Mouse (Mus musculus) liver, adult 2 months (tissue): ENCODE measurements around the gene Rasal1. TPM values are rescaled to one million over a fixed set of nuclear protein-coding genes. Genes with fewer than 3 reads are reported as not detected.

Experiments used
- DNase-seq: peaks from one replicate; pipeline ENCODE4 v3.0.0-alpha.2; 2011; ENCODE audit warnings: low read depth, low spot score; ENCODE audit errors: extremely low read depth
- H3K27ac ChIP-seq: fragments of 200-500 bp; replicated peaks from 2 replicates; pipeline ENCODE4 v1.5.1; 2012; ENCODE audit warnings: low read depth, mild to moderate bottlenecking, control low read depth, inconsistent platforms, low read length; ENCODE audit not compliant: insufficient read depth
- H3K27me3 ChIP-seq: fragments of 200-500 bp; 2 replicates; pipeline ENCODE4 v1.6.1; 2012; ENCODE audit warnings: mild to moderate bottlenecking, moderate library complexity, low read length, inconsistent platforms; ENCODE audit not compliant: control insufficient read depth, insufficient read depth
- H3K36me3 ChIP-seq: fragments of 200-500 bp; 2 replicates; pipeline ENCODE4 v1.6.1; 2012; ENCODE audit warnings: low read length, inconsistent platforms; ENCODE audit not compliant: control insufficient read depth, insufficient read depth
- H3K4me1 ChIP-seq: fragments of 200-500 bp; 2 replicates; pipeline ENCODE4 v1.6.1; 2011; ENCODE audit warnings: low read length; ENCODE audit not compliant: control insufficient read depth, insufficient read depth
- H3K4me3 ChIP-seq: fragments of 200-500 bp; 2 replicates; pipeline ENCODE4 v1.5.1; 2011; ENCODE audit warnings: low read depth, mild to moderate bottlenecking, control low read depth, low read length, moderate library complexity; ENCODE audit not compliant: insufficient read depth
- H3K79me2 ChIP-seq: fragments of 200-500 bp; 2 replicates; pipeline ENCODE4 v1.6.1; 2012; ENCODE audit warnings: inconsistent platforms, mild to moderate bottlenecking, low read length, moderate library complexity; ENCODE audit not compliant: control insufficient read depth, insufficient read depth
- H3K9ac ChIP-seq: fragments of 200-500 bp; 2 replicates; pipeline ENCODE4 v1.6.1; 2012; ENCODE audit warnings: low read depth, mild to moderate bottlenecking, control low read depth, inconsistent platforms, low read length
- CTCF ChIP-seq: fragments of 200-500 bp; IDR thresholded peaks from 2 replicates; pipeline ENCODE4 v1.5.1; 2011; ENCODE audit warnings: low read depth, low read length, control low read depth
- POLR2A ChIP-seq: fragments of 200-500 bp; IDR thresholded peaks from 2 replicates; pipeline ENCODE4 v1.6.1; 2011; ENCODE audit warnings: low read length, control low read depth; ENCODE audit not compliant: insufficient read depth; ENCODE audit errors: extremely low read depth
- WGBS: fragments of 180-500 bp; shearing (Covaris S2); methylation state at CpG from one replicate; pipeline ENCODE4 v1.1.7; 2018; 5-methylcytosine and 5-hydroxymethylcytosine counted together
- polyA plus RNA-seq: library from polyadenylated mRNA; depleted of rRNA; stranded (reverse); fragments of >200 nt; gene quantifications from 2 replicates; pipeline ENCODE4 v1.2.3, GENCODE M21; 2012
- total RNA-seq: library from RNA; depleted of rRNA; stranded (reverse); fragments of >200 nt; gene quantifications from 2 replicates; pipeline ENCODE4 v1.2.3, GENCODE M21; 2014

Gene Rasal1
- total and polyA plus RNA-seq, 2 experiments: 0.09 to 0.95 TPM

DNA sequence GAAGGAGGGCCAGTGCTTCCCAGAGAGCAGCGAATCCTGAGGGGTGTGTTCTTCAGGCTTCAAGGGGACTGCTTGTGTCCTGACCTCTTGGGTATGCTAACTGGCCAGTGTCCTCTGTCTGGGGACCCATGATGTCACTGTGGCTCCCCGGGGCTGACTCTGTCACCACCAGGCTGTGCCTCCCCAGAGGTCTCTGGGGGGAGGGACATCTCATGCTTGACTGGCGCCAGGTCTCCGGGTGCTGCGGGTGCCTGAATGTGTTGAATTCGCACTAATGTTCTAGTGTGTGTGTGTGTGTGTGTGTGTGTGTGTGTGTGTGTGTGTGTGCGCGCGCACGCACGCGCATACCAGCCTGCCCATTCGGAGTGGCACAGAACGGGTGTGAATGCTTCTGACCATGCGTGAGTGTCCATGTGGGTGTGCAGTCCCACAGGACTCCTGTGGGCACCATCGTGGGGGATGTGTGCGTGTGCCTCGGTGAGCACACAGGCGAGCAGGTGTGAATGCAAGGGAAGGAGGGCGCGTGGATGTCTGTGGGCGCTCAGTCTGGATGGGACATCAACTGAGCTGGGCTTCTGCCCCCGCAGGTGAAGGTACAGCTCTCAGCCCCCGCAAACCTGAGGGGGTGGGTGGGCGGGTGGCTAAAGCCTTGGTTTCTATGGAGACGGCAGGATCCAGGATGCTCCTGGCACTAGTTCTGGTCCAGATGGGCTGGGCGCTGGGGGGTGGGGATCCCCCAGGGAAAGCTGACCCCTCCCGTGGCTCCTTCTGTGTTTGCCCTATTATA is 4.5 kb downstream of the Rasal1 start:
- H3K79me2 ChIP-seq: no peaks in the 10 kb centered on the region
- no peak overlapping the region for H3K9ac ChIP-seq
- no peaks in the 10 kb centered on the region for H3K36me3 ChIP-seq
- no peak overlapping the region for H3K4me3 ChIP-seq
- no peak for DNase-seq
- no peak overlapping the region for H3K27ac ChIP-seq
- TF ChIP-seq POLR2A (no peak), CTCF (no peak)
- H3K4me1 ChIP-seq: peaks cover 4% of the 10 kb centered on the region; the same call in 1 of the 2 replicates
- WGBS: 81% methylated on average over 28 of the region's 28 CpGs
- peaks cover 4% of the 10 kb centered on the region for H3K27me3 ChIP-seq

DNA sequence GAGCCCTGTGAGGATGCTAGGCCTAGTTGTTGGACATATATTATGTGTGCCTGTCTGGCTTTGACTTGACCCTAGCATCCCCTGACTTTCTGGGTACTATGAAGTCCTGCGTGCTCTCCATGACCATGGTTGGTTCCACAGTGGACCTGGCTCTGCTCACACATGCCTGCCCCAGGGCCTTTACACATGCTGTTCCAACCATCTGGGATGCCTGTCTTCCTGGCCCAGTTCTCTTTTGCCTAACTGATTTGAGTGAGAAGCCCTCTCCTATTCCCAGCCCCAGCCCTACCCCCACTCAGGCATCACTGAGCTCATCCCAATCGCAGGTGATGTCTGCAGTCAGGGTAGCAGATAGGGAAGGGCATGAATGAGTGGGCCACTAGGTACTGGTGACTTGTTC is 5.3 kb downstream of the Rasal1 start:
- WGBS: 86% methylated on average over 2 of the region's 2 CpGs

DNA sequence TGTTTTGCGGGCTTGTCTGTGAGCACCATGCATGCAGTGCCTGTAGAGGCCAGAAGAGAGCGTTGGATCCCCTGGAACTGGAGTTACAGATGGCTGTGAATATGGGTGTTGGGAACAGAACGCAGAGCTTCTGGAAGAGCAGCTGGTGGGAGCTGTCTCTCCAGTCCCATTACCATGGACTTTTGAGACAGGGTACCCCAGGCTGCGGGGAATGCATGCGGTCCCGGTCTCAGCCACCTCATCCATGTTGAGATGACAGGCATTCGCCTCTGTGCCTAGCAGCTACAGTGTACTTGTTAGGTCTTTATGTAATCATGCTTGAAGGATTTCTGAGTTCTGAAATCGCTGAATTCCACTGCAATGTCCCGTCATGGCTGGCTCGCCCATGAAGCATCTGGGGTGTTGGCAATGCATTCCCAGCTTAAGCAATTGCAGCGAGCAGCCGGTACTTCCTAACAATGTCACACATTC is 7.7 kb downstream of the Rasal1 start:
- no peaks in the 10 kb centered on the region for H3K79me2 ChIP-seq
- H3K9ac ChIP-seq: no peak overlapping the region
- no peak for TF ChIP-seq CTCF
- TF ChIP-seq POLR2A: no peak
- no peaks in the 10 kb centered on the region for H3K27me3 ChIP-seq
- no peaks in the 10 kb centered on the region for H3K36me3 ChIP-seq
- H3K27ac ChIP-seq: no peak overlapping the region
- H3K4me1 ChIP-seq: no peaks in the 10 kb centered on the region
- DNase-seq: no peak
- H3K4me3 ChIP-seq: no peak overlapping the region
- 83% methylated on average over 12 of the region's 12 CpGs for WGBS

More for the DNA sequence above, 5.3 kb downstream of the Rasal1 start:
- Histone ChIP-seq H3K4me1 (no peaks in the 10 kb centered on the region; the same call in 1 of the 2 replicates), H3K27me3 (peaks cover 4% of the 10 kb centered on the region), H3K4me3 (no peak overlapping the region), H3K36me3 (no peaks in the 10 kb centered on the region), H3K79me2 (no peaks in the 10 kb centered on the region), H3K9ac (no peak overlapping the region), H3K27ac (no peak overlapping the region)
- DNase-seq: no peak
- TF ChIP-seq CTCF (no peak), POLR2A (no peak)

DNA sequence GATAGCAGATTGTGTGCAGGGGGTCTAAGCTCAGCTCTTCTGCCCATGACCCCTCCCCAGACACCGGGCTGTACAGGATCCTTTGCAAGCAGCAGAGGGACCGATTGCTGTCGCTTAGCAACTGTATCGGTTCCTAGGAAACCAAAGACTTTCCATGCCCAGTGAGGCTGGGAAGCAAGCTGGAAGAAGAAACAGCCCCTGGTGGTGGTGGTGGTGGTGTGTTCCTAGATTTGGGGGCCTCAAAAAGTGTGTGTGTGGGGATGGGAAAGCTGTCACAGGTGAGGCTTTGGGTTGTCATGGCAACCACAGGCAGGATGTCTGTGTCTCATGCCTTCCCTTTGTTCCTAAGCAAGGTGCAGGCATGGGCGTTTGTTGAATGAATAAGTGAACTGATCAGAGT is 12.2 kb downstream of the Rasal1 start:
- Histone ChIP-seq H3K27me3 (no peaks in the 10 kb centered on the region; the same call in 1 of the 2 replicates), H3K4me3 (no peak overlapping the region)

DNA sequence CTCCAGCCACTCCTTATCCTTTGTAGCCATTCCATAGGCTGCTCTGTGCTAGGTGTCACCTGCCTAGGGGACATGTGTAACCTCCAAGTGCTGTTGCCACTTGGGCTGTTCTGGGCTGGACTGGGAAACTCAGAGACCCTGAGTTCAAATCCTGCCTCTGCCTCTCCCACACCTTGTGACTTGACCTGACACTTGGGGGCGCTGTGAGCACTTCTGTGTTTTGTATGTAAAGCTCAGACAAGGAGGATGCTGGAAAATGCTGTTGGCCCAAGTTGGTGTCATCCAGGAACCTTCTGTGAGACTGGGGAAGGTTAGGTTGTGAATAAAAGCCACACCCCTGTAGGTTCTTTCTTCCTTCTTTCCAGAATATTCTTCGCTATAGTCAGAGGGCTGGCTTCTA is 16.3 kb downstream of the Rasal1 start:
- Histone ChIP-seq H3K79me2 (no peaks in the 10 kb centered on the region), H3K27me3 (no peaks in the 10 kb centered on the region; the same call in 1 of the 2 replicates), H3K4me1 (no peaks in the 10 kb centered on the region), H3K4me3 (no peak overlapping the region), H3K9ac (no peak overlapping the region), H3K27ac (no peak overlapping the region), H3K36me3 (no peaks in the 10 kb centered on the region)
- TF ChIP-seq POLR2A (no peak), CTCF (peak; percentile 10; the same call in 1 of the 2 replicates)
- no peak for DNase-seq
- WGBS: 44% methylated on average over 2 of the region's 2 CpGs

More for the DNA sequence above, 12.2 kb downstream of the Rasal1 start:
- Histone ChIP-seq H3K27ac (no peak overlapping the region), H3K79me2 (no peaks in the 10 kb centered on the region), H3K4me1 (no peaks in the 10 kb centered on the region), H3K36me3 (no peaks in the 10 kb centered on the region), H3K9ac (no peak overlapping the region)
- TF ChIP-seq POLR2A (no peak), CTCF (no peak)
- no peak for DNase-seq
- WGBS: 43% methylated on average over 5 of the region's 5 CpGs

DNA sequence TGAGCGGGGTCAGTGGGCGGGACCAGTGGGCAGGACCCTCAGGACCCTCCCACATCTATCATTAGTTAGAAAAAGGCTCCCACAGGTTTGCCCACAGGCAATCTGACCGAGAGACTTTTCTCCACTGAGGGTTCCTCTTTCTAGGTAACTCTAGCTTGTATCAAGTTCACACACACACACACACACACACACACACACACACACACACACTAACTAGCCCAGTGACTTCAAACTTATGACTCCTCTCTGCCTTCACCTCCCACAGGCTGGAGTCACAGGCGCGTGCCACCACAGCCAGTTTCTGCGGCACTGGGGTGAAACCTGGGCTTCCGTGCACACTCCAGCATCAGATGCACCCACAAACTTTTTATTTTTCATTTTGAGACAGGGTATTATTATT is 20.1 kb downstream of the Rasal1 start:
- Histone ChIP-seq H3K4me1 (no peaks in the 10 kb centered on the region), H3K79me2 (no peaks in the 10 kb centered on the region), H3K36me3 (no peaks in the 10 kb centered on the region), H3K27ac (no peak overlapping the region), H3K9ac (no peak overlapping the region), H3K4me3 (no peak overlapping the region), H3K27me3 (no peaks in the 10 kb centered on the region)
- DNase-seq: no peak
- TF ChIP-seq CTCF (no peak), POLR2A (no peak)
- 66% methylated on average over 7 of the region's 7 CpGs for WGBS
